Mouse (Mus musculus) CH12.LX (cell line): ENCODE data around the gene Ppm1m.

Experiments used
- E2F4 ChIP-seq: IDR thresholded peaks from 2 replicates; pipeline ENCODE4 v1.6.1; 2011; ENCODE audit warnings: low read depth, low read length, improper control_type of control experiment; ENCODE audit not compliant: insufficient replicate concordance
- ETS1 ChIP-seq: conservative IDR thresholded peaks from 2 replicates; pipeline ENCODE4 v1.6.1; 2012; ENCODE audit warnings: low read depth, mild to moderate bottlenecking, inconsistent platforms, low read length, improper control_type of control experiment, moderate library complexity

GRCm38 (mm10) chr9:106172527-106172926 is 27.0 kb downstream of the Ppm1m start:
- no peak for TF ChIP-seq E2F4
- no peak for TF ChIP-seq ETS1
